Mouse (Mus musculus) C2C12 (cell line): Measurements from ENCODE around the gene Nuak2.

ENCODE experiments used
- CEBPB ChIP-seq: IDR thresholded peaks from one replicate; pipeline ENCODE4 v1.6.1; 2011; ENCODE audit warnings: low read depth, mild to moderate bottlenecking, control low read depth, moderate library complexity
- CTCF ChIP-seq: IDR thresholded peaks from one replicate; pipeline ENCODE4 v1.5.1; 2011; ENCODE audit not compliant: control insufficient read depth, insufficient read depth, insufficient read length
- FOSL1 ChIP-seq: IDR thresholded peaks from one replicate; pipeline ENCODE4 v1.8.0; 2011; ENCODE audit warnings: mild to moderate bottlenecking, low read length; ENCODE audit not compliant: poor library complexity, insufficient read depth, severe bottlenecking
- MAX ChIP-seq: IDR thresholded peaks from one replicate; pipeline ENCODE4 v1.6.1; 2011; ENCODE audit warnings: mild to moderate bottlenecking, control low read depth
- MYOD1 ChIP-seq: IDR thresholded peaks from one replicate; pipeline ENCODE4 v1.6.1; 2011; ENCODE audit warnings: low read depth; ENCODE audit not compliant: control insufficient read depth, insufficient read length
- MYOG ChIP-seq: IDR thresholded peaks from one replicate; pipeline ENCODE4 v1.6.1; 2011; ENCODE audit not compliant: control insufficient read depth, insufficient read length; ENCODE audit errors: extremely low read depth
- USF1 ChIP-seq: IDR thresholded peaks from one replicate; pipeline ENCODE4 v1.6.1; 2011; ENCODE audit warnings: low read depth, mild to moderate bottlenecking, control low read depth, moderate library complexity

GRCm38 (mm10) chr1:132361959-132362358, 46.0 kb downstream of the Nuak2 start:
- TF ChIP-seq CTCF, result no peak
- no peak for TF ChIP-seq MYOG
- no peak for TF ChIP-seq MYOD1
- TF ChIP-seq FOSL1, result no peak
- no peak for TF ChIP-seq USF1
- no peak for TF ChIP-seq MAX
- TF ChIP-seq CEBPB, result no peak
